Mouse (Mus musculus): ENCODE data around the gene Cd2ap.

DNA sequence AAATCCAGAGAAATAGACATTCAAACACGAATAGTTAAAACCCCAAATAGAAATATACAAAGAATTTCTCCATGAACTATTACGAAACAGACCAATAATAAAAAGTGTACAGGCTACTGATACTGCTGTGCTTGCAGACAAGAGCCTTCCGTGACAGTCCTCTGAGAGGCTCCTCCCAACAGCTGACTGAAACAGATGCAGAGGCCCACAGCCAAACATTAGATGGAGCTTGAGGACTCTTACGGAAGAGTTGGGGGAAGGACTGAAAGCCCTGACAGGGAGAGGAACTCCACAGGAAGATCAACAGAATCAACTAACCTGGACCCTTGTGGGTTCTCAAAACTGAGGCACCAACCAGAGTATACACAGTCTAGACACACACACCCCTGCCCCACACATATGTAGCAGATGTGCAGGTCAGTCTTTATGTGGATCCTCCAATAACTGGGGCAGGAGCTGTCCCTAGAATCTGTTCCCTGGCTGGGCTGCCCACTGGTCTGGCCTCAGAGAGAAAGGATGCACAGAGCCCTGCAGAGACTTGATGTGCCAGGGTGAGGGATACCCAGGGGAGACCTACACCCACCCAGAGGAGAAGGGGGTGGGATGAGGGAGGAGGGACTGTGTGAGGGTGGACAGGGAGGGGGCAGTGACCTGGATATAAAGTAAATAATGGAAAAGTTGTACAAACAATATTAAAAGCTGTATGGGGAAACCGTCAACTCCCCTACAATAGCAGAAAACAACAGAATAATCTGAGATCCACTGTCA is 87.6 kb downstream of the Cd2ap start:
- TF ChIP-seq ZNF384 (IDR thresholded peaks at IDR 0.05; ENCODE audit: low read depth, low read length) (no peak), MAFK (IDR thresholded peaks at IDR 0.05; ENCODE audit: insufficient read depth, low read depth, low read length) (no peak), CHD2 (IDR thresholded peaks at IDR 0.05; ENCODE audit: low read depth, low read length) (no peak), HCFC1 (IDR thresholded peaks at IDR 0.05; ENCODE audit: borderline replicate concordance, insufficient read depth, low read length) (no peak)

Data from ES-E14 (cell line).